Mouse (Mus musculus) cerebellum, adult 2 months (tissue): ENCODE data around the gene Ormdl3.

ENCODE experiments used
- CTCF ChIP-seq: fragments of 200-500 bp; IDR thresholded peaks from 2 replicates; pipeline ENCODE4 v1.5.1; 2011; ENCODE audit warnings: low read depth, mild to moderate bottlenecking, control low read depth, low read length, moderate library complexity, borderline replicate concordance; ENCODE audit not compliant: insufficient read depth
- POLR2A ChIP-seq: fragments of 200-500 bp; IDR thresholded peaks from 2 replicates; pipeline ENCODE4 v1.6.1; 2011; ENCODE audit warnings: low read length, control low read depth, borderline replicate concordance; ENCODE audit not compliant: insufficient read depth

GRCm38 (mm10) chr11:98586087-98586891, 879 bp downstream of the Ormdl3 start:
- no peak for TF ChIP-seq POLR2A
- TF ChIP-seq CTCF: no peak
